Mouse (Mus musculus) erythroblast, embryonic 14.5 days (primary cell): ENCODE results near the gene Cd9.

Experiments used
- GATA1 ChIP-seq: IDR thresholded peaks from 2 replicates; pipeline ENCODE4 v1.6.1; 2012; ENCODE audit warnings: low read length, inconsistent platforms, mixed read lengths
- TAL1 ChIP-seq: IDR thresholded peaks from 3 replicates; pipeline ENCODE4 v1.6.1; 2012; ENCODE audit warnings: low read length, inconsistent platforms, mixed read lengths

DNA sequence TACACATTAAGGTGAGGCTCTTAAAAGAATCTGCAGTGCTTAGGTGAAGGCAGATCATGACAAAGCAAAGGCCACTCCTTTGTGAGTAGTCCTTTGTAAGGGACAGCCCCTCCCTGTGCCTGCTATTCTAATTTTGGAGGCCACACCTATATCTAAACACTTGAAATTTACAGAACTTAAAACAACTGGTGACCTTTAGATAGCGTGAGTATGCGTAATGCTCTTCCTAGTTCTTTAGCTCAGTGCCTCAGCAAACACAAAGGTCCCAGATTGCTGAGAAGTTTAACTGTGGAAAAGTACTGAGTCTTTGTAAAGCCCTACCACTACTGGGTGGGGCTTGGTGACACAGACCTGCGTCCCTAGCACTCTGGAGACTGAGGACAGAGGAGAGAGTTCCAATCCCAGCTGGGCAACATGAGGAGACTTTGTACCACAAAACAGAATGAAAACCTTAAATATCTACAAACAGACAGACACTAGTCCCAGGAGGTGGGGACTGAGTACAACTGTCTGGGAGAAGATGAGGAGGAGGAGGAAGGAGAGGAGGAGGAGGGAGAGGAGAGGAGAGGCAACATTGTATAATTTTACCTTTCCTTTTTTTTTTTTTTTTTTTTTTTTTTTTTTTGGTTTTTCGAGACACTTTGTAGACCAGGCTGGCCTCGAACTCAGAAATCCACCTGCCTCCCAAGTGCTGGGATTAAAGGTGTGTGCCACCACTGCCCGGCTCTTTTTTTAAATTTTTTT is 60.7 kb downstream of the Cd9 start:
- TF ChIP-seq GATA1 = no peak
- TF ChIP-seq TAL1 = no peak
